Mouse (Mus musculus) CH12.LX (cell line): ENCODE measurements at regions not wholly inside any gene's neighbourhood (a gene's known extent, or its start where the extent isn't known, plus 50 kb on each side); places are given as distances from the start of the nearest gene placed in this dataset.
A peak's percentile ranks its signal among the peaks of the same experiment; 100 is the strongest.

Experiments used
- DNase-seq: peaks from one replicate; pipeline ENCODE4 v3.0.0-alpha.2; 2013; ENCODE audit errors: extremely low read depth
- H3K27ac ChIP-seq: 2 replicates; pipeline ENCODE4 v1.5.1; 2012; ENCODE audit warnings: low read depth, mild to moderate bottlenecking, control low read depth, moderate library complexity; ENCODE audit not compliant: insufficient read depth
- H3K27me3 ChIP-seq: replicated peaks from 2 replicates; pipeline ENCODE3; 2012; ENCODE audit warnings: inconsistent platforms
- H3K36me3 ChIP-seq, 2 experiments: replicated peaks in 1 of 2; 2 replicates each; pipeline versions ENCODE3 to v1.6.1; 2012; ENCODE audit warnings: inconsistent platforms in 1 of 2, low read length in 1 of 2, mild to moderate bottlenecking in 1 of 2, mixed read lengths in 1 of 2, moderate library complexity in 1 of 2; ENCODE audit not compliant: control insufficient read depth in 1 of 2, insufficient read depth in 1 of 2
- H3K4me1 ChIP-seq, 2 experiments: 2 replicates each; pipeline ENCODE4 v1.6.1; 2012; ENCODE audit warnings: inconsistent platforms in 1 of 2, moderate library complexity in 1 of 2; ENCODE audit not compliant: insufficient read depth in 2 of 2, control insufficient read depth in 1 of 2
- H3K4me2 ChIP-seq: 2 replicates; pipeline ENCODE4 v1.6.1; 2012; ENCODE audit warnings: low read depth, mild to moderate bottlenecking, control low read depth; ENCODE audit not compliant: poor library complexity, insufficient read depth, severe bottlenecking
- H3K4me3 ChIP-seq, 3 experiments: fragments of 150-350 bp in 1 of 3; sonication (generic) in 1 of 3; replicated peaks in 1 of 3; 2 replicates each; pipeline versions ENCODE3 to v1.5.1; 2011 to 2012; ENCODE audit warnings: low read depth in 2 of 3, low read length in 2 of 3, mild to moderate bottlenecking in 2 of 3, moderate library complexity in 2 of 3, control low read depth in 1 of 3, improper control_type of control experiment in 1 of 3, inconsistent platforms in 1 of 3, mixed read lengths in 1 of 3; ENCODE audit not compliant: poor library complexity in 1 of 3
- H3K79me2 ChIP-seq: replicated peaks from 2 replicates; pipeline ENCODE4 v1.6.1; 2012; ENCODE audit warnings: mild to moderate bottlenecking, moderate library complexity; ENCODE audit not compliant: control insufficient read depth, poor library complexity, insufficient read depth, severe bottlenecking; ENCODE audit errors: extremely low read depth
- H3K9ac ChIP-seq: 2 replicates; pipeline ENCODE4 v1.6.1; 2012; ENCODE audit warnings: low read depth, mild to moderate bottlenecking, control low read depth, moderate library complexity; ENCODE audit not compliant: insufficient read depth
- H3K9me3 ChIP-seq: replicated peaks from 2 replicates; pipeline ENCODE3; 2012; ENCODE audit warnings: low read length, inconsistent platforms, mixed read lengths
- BHLHE40 ChIP-seq: IDR thresholded peaks from 2 replicates; pipeline ENCODE4 v1.6.1; 2011; ENCODE audit warnings: mild to moderate bottlenecking, low read depth, low read length, improper control_type of control experiment
- CHD1 ChIP-seq: IDR thresholded peaks from 2 replicates; pipeline ENCODE4 v1.6.1; 2012; ENCODE audit warnings: low read depth, low read length, improper control_type of control experiment, inconsistent platforms
- ELF1 ChIP-seq: IDR thresholded peaks from 2 replicates; pipeline ENCODE4 v1.6.1; 2014; ENCODE audit warnings: low read depth, mild to moderate bottlenecking, inconsistent platforms, low read length, improper control_type of control experiment
- ETS1 ChIP-seq: conservative IDR thresholded peaks from 2 replicates; pipeline ENCODE4 v1.6.1; 2012; ENCODE audit warnings: low read depth, mild to moderate bottlenecking, inconsistent platforms, low read length, improper control_type of control experiment, moderate library complexity
- HCFC1 ChIP-seq: IDR thresholded peaks from 2 replicates; pipeline ENCODE4 v1.6.1; 2012; ENCODE audit warnings: low read depth, mild to moderate bottlenecking, inconsistent platforms, low read length, improper control_type of control experiment
- MAFK ChIP-seq: IDR thresholded peaks from 2 replicates; pipeline ENCODE4 v1.6.1; 2011; ENCODE audit warnings: low read length, improper control_type of control experiment; ENCODE audit not compliant: insufficient replicate concordance
- MAX ChIP-seq: IDR thresholded peaks from 2 replicates; pipeline ENCODE4 v1.6.1; 2011; ENCODE audit warnings: low read length, improper control_type of control experiment
- MEF2A ChIP-seq: IDR thresholded peaks from 2 replicates; pipeline ENCODE4 v1.6.1; 2014; ENCODE audit warnings: low read depth, mild to moderate bottlenecking, inconsistent platforms, low read length, improper control_type of control experiment, borderline replicate concordance
- MXI1 ChIP-seq: IDR thresholded peaks from 2 replicates; pipeline ENCODE4 v1.6.1; 2011; ENCODE audit warnings: mild to moderate bottlenecking, low read depth, low read length, improper control_type of control experiment
- MYC ChIP-seq: IDR thresholded peaks from 2 replicates; pipeline ENCODE4 v1.6.1; 2011; ENCODE audit warnings: low read depth, mild to moderate bottlenecking, improper control_type of control experiment, low read length
- NRF1 ChIP-seq: IDR thresholded peaks from 2 replicates; pipeline ENCODE4 v1.6.1; 2014; ENCODE audit warnings: low read depth, mild to moderate bottlenecking, inconsistent platforms, low read length, improper control_type of control experiment, moderate library complexity
- PAX5 ChIP-seq: IDR thresholded peaks from 2 replicates; pipeline ENCODE4 v1.6.1; 2012; ENCODE audit warnings: low read length, inconsistent platforms, mixed read lengths
- POLR2AphosphoS2 ChIP-seq: IDR thresholded peaks from 2 replicates; pipeline ENCODE4 v1.6.1; 2011; ENCODE audit warnings: low read depth, low read length, improper control_type of control experiment
- SMC3 ChIP-seq: IDR thresholded peaks from 2 replicates; pipeline ENCODE4 v1.6.1; 2011; ENCODE audit warnings: low read depth, low read length, improper control_type of control experiment
- TBP ChIP-seq: conservative IDR thresholded peaks from 2 replicates; pipeline ENCODE4 v1.6.1; 2011; ENCODE audit warnings: low read depth, low read length, improper control_type of control experiment
- UBTF ChIP-seq: IDR thresholded peaks from 2 replicates; pipeline ENCODE4 v1.6.1; 2012; ENCODE audit warnings: low read depth, mild to moderate bottlenecking, inconsistent platforms, low read length, improper control_type of control experiment, moderate library complexity
- USF2 ChIP-seq: conservative IDR thresholded peaks from 2 replicates; pipeline ENCODE4 v1.6.1; 2011; ENCODE audit warnings: low read depth, low read length, improper control_type of control experiment
- ZC3H11A ChIP-seq: IDR thresholded peaks from 2 replicates; pipeline ENCODE4 v1.6.1; 2012; ENCODE audit warnings: low read depth, mild to moderate bottlenecking, inconsistent platforms, low read length, improper control_type of control experiment
- dilution Hi-C: fragments of 300-500 bp; cut with MboI; formaldehyde crosslinking; loops from 2 replicates; pipeline ENCODE4 v1.14.3; 2020; ENCODE audit warnings: low sequenced_read_pairs; ENCODE audit not compliant: extremely low pct_unique_long_range_greater_than_20kb, extremely low pct_ligation_motif_present
- in situ Hi-C: fragments of 300-500 bp; cut with MboI; formaldehyde crosslinking; loops from 3 replicates; pipeline ENCODE4 v1.14.3; 2019; ENCODE audit warnings: low sequenced_read_pairs, low pct_ligation_motif_present, low pct_unique_long_range_greater_than_20kb, mixed read lengths

GRCm38 (mm10) chr16:24056123-24056884 is 67.7 kb upstream of the Bcl6 start:
- DNase-seq = no peak
- Histone ChIP-seq H3K27me3 (no peaks in the 10 kb centered on the region), H3K27ac (no peak overlapping the region), H3K9me3 (no peaks in the 10 kb centered on the region), H3K79me2 (no peaks in the 10 kb centered on the region), H3K36me3 (no peaks in the 10 kb centered on the region), H3K4me2 (no peak overlapping the region)
- dilution Hi-C loops (no loop called here), in situ Hi-C loops (no loop called here)
- TF ChIP-seq BHLHE40 = no peak
- no peak for TF ChIP-seq UBTF
- TF ChIP-seq POLR2AphosphoS2 = no peak
- no peak for TF ChIP-seq PAX5
- TF ChIP-seq TBP = no peak
- TF ChIP-seq NRF1 = no peak
- TF ChIP-seq HCFC1 = no peak
- no peak for TF ChIP-seq ELF1
- TF ChIP-seq CHD1 = no peak
- no peak for TF ChIP-seq SMC3
- TF ChIP-seq MAFK = no peak
- TF ChIP-seq MXI1 = no peak
- TF ChIP-seq USF2 = no peak
- TF ChIP-seq MEF2A = no peak
- no peak for TF ChIP-seq ZC3H11A
- TF ChIP-seq, all 38 proteins: peak for 0
- peaks cover 0 to 28% of the 10 kb centered on the region in 2 experiments; a peak in 2 of 4 replicates for H3K4me1 ChIP-seq
- H3K4me3 ChIP-seq = no peak overlapping the region
- H3K9ac ChIP-seq = no peak overlapping the region

GRCm38 (mm10) chr16:24054293-24054692 is 65.6 kb upstream of the Bcl6 start:
- H3K9ac ChIP-seq = no peak overlapping the region
- peak; percentile 52; the same call in 1 of the 2 replicates for TF ChIP-seq MAX
- no peak for TF ChIP-seq ETS1
- peak; percentile 47; the same call in 1 of the 2 replicates for TF ChIP-seq BHLHE40
- 0 out of 2 replicates have a peak, but pooled peaks have one; percentile 34 for TF ChIP-seq MYC
- no peak overlapping the region for H3K4me3 ChIP-seq
- H3K27me3 ChIP-seq = no peaks in the 10 kb centered on the region
- no peak overlapping the region for H3K27ac ChIP-seq
- DNase-seq = peak; percentile 78
- dilution Hi-C loops (no loop called here), in situ Hi-C loops (no loop called here)
- H3K79me2 ChIP-seq = no peaks in the 10 kb centered on the region
- H3K4me1 ChIP-seq = peaks cover 0 to 28% of the 10 kb centered on the region in 2 experiments; a peak in 2 of 4 replicates
- H3K4me2 ChIP-seq = 0 out of 2 replicates have a peak overlapping the region, but pooled peaks have one; percentile 1
- H3K36me3 ChIP-seq = no peaks in the 10 kb centered on the region
- no peaks in the 10 kb centered on the region for H3K9me3 ChIP-seq
